Mouse (Mus musculus): ENCODE measurements around the gene Zfp719. TPM values are rescaled to one million over a fixed set of nuclear protein-coding genes. Genes with fewer than 3 reads are reported as not detected.

Zfp719 gene
- total and polyA plus RNA-seq, 2 experiments from 2014 or later, result 4.9 to 15.5 TPM

- Histone ChIP-seq H3K36me3 (ENCODE audit: insufficient read depth, low read length) (no peaks in the 10 kb centered on the region), H3K27me3 (ENCODE audit: insufficient read depth, low read length) (no peaks in the 10 kb centered on the region), H3K27ac (ENCODE audit: low read depth, low read length) (no peak overlapping the region), H3K4me1 (ENCODE audit: insufficient read depth, low read length) (no peaks in the 10 kb centered on the region), H3K4me2 (ENCODE audit: low read depth, low read length, poor library complexity, severe bottlenecking) (no peak overlapping the region), H3K4me3 (ENCODE audit: low read depth, low read length) (no peak overlapping the region), H3K9ac (replicated peaks; ENCODE audit: low read length, poor library complexity, severe bottlenecking) (no peak overlapping the region), H3K9me3 (ENCODE audit: low read length) (no peaks in the 10 kb centered on the region)
- no peak for DNase-seq (ENCODE audit: low spot score)
- TF ChIP-seq CTCF (IDR thresholded peaks at IDR 0.05), result no peak
- no peak for ATAC-seq (ENCODE audit: low FRiP score)
- 83% methylated on average over 14 of the region's 14 CpGs for WGBS
Measured at GRCm38 (mm10) chr7:43613816-43614551, 34.6 kb downstream of the Zfp719 start.

GRCm38 (mm10) chr7:43622927-43623326 is 43.5 kb downstream of the Zfp719 start:
- Histone ChIP-seq H3K27ac (ENCODE audit: low read depth, low read length) (no peak overlapping the region), H3K9me3 (ENCODE audit: low read length) (no peaks in the 10 kb centered on the region), H3K4me1 (ENCODE audit: insufficient read depth, low read length) (no peaks in the 10 kb centered on the region), H3K36me3 (ENCODE audit: insufficient read depth, low read length) (no peaks in the 10 kb centered on the region), H3K4me2 (ENCODE audit: low read depth, low read length, poor library complexity, severe bottlenecking) (no peak overlapping the region), H3K4me3 (ENCODE audit: low read depth, low read length) (no peak overlapping the region), H3K27me3 (ENCODE audit: insufficient read depth, low read length) (no peaks in the 10 kb centered on the region), H3K9ac (replicated peaks; ENCODE audit: low read length, poor library complexity, severe bottlenecking) (no peak overlapping the region)
- DNase-seq (ENCODE audit: low spot score) (no peak), ATAC-seq (ENCODE audit: low FRiP score) (no peak)
- TF ChIP-seq CTCF (IDR thresholded peaks at IDR 0.05), result no peak
- WGBS, result 82% methylated on average over 7 of the region's 7 CpGs

GRCm38 (mm10) chr7:43623819-43624218 is 44.4 kb downstream of the Zfp719 start:
- Histone ChIP-seq H3K9me3 (ENCODE audit: low read length) (no peaks in the 10 kb centered on the region), H3K27me3 (ENCODE audit: insufficient read depth, low read length) (no peaks in the 10 kb centered on the region), H3K4me3 (ENCODE audit: low read depth, low read length) (no peak overlapping the region), H3K4me1 (ENCODE audit: insufficient read depth, low read length) (no peaks in the 10 kb centered on the region), H3K27ac (ENCODE audit: low read depth, low read length) (no peak overlapping the region), H3K4me2 (ENCODE audit: low read depth, low read length, poor library complexity, severe bottlenecking) (peak overlapping the region; percentile 20; the same call in 1 of the 2 replicates), H3K36me3 (ENCODE audit: insufficient read depth, low read length) (no peaks in the 10 kb centered on the region), H3K9ac (replicated peaks; ENCODE audit: low read length, poor library complexity, severe bottlenecking) (no peak overlapping the region)
- 14% methylated on average over 10 of the region's 10 CpGs for WGBS
- DNase-seq (ENCODE audit: low spot score) (no peak), ATAC-seq (ENCODE audit: low FRiP score) (0 out of 2 replicates have a peak, but pooled peaks have one; percentile 41)
- no peak for TF ChIP-seq CTCF (IDR thresholded peaks at IDR 0.05)

GRCm38 (mm10) chr7:43625065-43625464 is 45.7 kb downstream of the Zfp719 start:
- Histone ChIP-seq H3K9me3 (ENCODE audit: low read length) (no peaks in the 10 kb centered on the region), H3K4me3 (ENCODE audit: low read depth, low read length) (no peak overlapping the region), H3K27ac (ENCODE audit: low read depth, low read length) (no peak overlapping the region), H3K9ac (replicated peaks; ENCODE audit: low read length, poor library complexity, severe bottlenecking) (no peak overlapping the region), H3K4me1 (ENCODE audit: insufficient read depth, low read length) (no peaks in the 10 kb centered on the region), H3K27me3 (ENCODE audit: insufficient read depth, low read length) (no peaks in the 10 kb centered on the region), H3K4me2 (ENCODE audit: low read depth, low read length, poor library complexity, severe bottlenecking) (no peak overlapping the region), H3K36me3 (ENCODE audit: insufficient read depth, low read length) (no peaks in the 10 kb centered on the region)
- ATAC-seq (ENCODE audit: low FRiP score) (no peak), DNase-seq (ENCODE audit: low spot score) (no peak)
- WGBS, result 37% methylated on average over 3 of the region's 3 CpGs
- TF ChIP-seq CTCF (IDR thresholded peaks at IDR 0.05), result no peak

DNA sequence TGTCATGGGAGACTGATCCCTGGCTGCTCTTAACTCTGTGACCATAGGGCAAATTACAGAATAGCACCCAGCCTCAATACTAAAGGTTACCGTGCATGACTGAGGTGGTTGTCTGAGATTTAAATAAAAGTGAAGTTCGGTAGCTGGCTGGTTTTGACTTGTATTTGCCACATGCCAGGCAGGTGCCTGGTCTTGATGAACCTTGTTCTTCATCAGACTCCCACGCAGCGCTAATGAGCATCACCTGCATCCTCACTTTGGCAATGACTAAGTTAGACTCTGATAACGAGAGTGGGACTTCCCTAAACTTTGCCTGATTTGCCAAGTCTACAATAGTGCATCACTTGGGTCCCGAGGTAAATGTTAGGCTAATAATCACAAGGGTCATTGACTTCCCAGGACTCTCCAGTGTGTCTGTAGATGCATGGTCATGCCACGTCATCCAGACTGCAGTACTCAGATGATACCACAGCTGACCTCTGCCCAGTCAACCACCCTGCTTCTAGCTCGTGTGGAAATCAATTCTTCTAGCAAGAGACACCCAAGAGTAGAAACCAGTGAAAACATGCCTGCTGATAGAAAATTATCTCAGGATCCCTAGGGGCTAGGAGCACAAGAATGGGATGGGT is 46.5 kb downstream of the Zfp719 start:
- Histone ChIP-seq H3K4me2 (ENCODE audit: low read depth, low read length, poor library complexity, severe bottlenecking) (no peak overlapping the region), H3K36me3 (ENCODE audit: insufficient read depth, low read length) (no peaks in the 10 kb centered on the region), H3K9ac (replicated peaks; ENCODE audit: low read length, poor library complexity, severe bottlenecking) (no peak overlapping the region), H3K4me1 (ENCODE audit: insufficient read depth, low read length) (no peaks in the 10 kb centered on the region), H3K27ac (ENCODE audit: low read depth, low read length) (no peak overlapping the region), H3K27me3 (ENCODE audit: insufficient read depth, low read length) (no peaks in the 10 kb centered on the region), H3K9me3 (ENCODE audit: low read length) (no peaks in the 10 kb centered on the region), H3K4me3 (ENCODE audit: low read depth, low read length) (no peak overlapping the region)
- 86% methylated on average over 8 of the region's 8 CpGs for WGBS
- DNase-seq (ENCODE audit: low spot score) (no peak), ATAC-seq (ENCODE audit: low FRiP score) (no peak)
- no peak for TF ChIP-seq CTCF (IDR thresholded peaks at IDR 0.05)

DNA sequence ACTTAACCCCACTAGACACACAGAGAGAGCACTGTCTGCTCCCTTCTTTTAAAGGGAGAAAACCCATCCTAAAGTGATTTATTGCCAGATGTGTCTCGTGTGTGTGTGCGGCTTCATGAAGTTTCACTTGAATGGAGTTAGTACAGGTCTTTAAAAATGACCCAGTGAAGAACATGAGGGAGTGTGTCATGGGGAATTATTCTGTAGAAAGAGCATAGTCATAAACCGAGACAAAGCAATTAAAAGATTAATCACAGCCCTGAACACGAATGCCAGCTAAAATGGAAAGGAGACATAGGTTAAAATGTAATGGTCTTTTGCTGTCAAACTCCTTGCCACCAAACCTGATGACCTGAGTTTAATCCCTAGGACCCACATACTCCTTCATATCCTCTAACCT is 54.5 kb downstream of the Zfp719 start:
- Histone ChIP-seq H3K9ac (replicated peaks; ENCODE audit: low read length, poor library complexity, severe bottlenecking) (no peak overlapping the region), H3K4me1 (ENCODE audit: insufficient read depth, low read length) (no peaks in the 10 kb centered on the region), H3K27ac (ENCODE audit: low read depth, low read length) (no peak overlapping the region), H3K27me3 (ENCODE audit: insufficient read depth, low read length) (no peaks in the 10 kb centered on the region), H3K36me3 (ENCODE audit: insufficient read depth, low read length) (no peaks in the 10 kb centered on the region), H3K9me3 (ENCODE audit: low read length) (no peaks in the 10 kb centered on the region), H3K4me3 (ENCODE audit: low read depth, low read length) (no peak overlapping the region), H3K4me2 (ENCODE audit: low read depth, low read length, poor library complexity, severe bottlenecking) (no peak overlapping the region)
- ATAC-seq (ENCODE audit: low FRiP score) (no peak), DNase-seq (ENCODE audit: low spot score) (no peak)
- TF ChIP-seq CTCF (IDR thresholded peaks at IDR 0.05), result no peak
- WGBS, result 77% methylated on average over 4 of the region's 4 CpGs

Data from midbrain, postnatal 0 days (tissue).